24 mouse cellular contexts compared by ENCODE assay signal in genomic region chr5:99584266-99584665, GRCm38 (mm10).
DNase-seq lines count a peak whose midpoint lies in the region; ATAC-seq and TF ChIP-seq lines count a peak whose summit lies in the region.
"Had no signal": no experiment of that assay in that cellular context is flagged by ENCODE, and none has a peak within 500 bp of the region (broad histone marks: within the 10 kb centered on the region; RNA-seq: fewer than 3 reads in every experiment).

No protein-coding gene starts in this region.

- H3K4me2 ChIP-seq in lung, embryonic 14.5 days, result no peak overlapping the region
- H3K4me2 ChIP-seq: forebrain, embryonic 13.5 days; heart, embryonic 12.5 days; liver, embryonic 12.5 days; midbrain, embryonic 13.5 days; neural tube, embryonic 13.5 days had no signal

- no peak for TF ChIP-seq POLR2A in heart, adult 2 months (IDR thresholded peaks at IDR 0.05; ENCODE audit: insufficient read depth, low read depth, low read length)

- no peak overlapping the region for H3K9ac ChIP-seq in heart, adult 2 months (ENCODE audit: low read depth, low read length)
- no peak overlapping the region for H3K9ac ChIP-seq in lung, embryonic 14.5 days
- H3K9ac ChIP-seq: forebrain, embryonic 13.5 days; heart, embryonic 12.5 days; liver, embryonic 12.5 days; midbrain, embryonic 13.5 days; neural tube, embryonic 13.5 days had no signal

- no peaks in the 10 kb centered on the region for H3K36me3 ChIP-seq in heart, adult 2 months (ENCODE audit: control insufficient read depth, insufficient read depth, low read length)
- H3K36me3 ChIP-seq in lung, embryonic 14.5 days (ENCODE audit: insufficient read depth), result no peaks in the 10 kb centered on the region
- H3K36me3 ChIP-seq: G1E; heart, embryonic 12.5 days; liver, embryonic 12.5 days; midbrain, embryonic 13.5 days; neural tube, embryonic 13.5 days had no signal

- intact Hi-C loops in heart, postnatal 10 days (cut with DNase I), result no loop called here
- intact Hi-C loops in heart, adult 2 months (cut with DNase I), result loop anchor here (10.0 kb wide), 1 partner anchor 311 kb away; no protein-coding TSS in a partner anchor

- H3K4me1 ChIP-seq in heart, adult 2 months (ENCODE audit: control insufficient read depth, insufficient read depth, low read length), result peaks cover 2% of the 10 kb centered on the region
- H3K4me1 ChIP-seq in lung, embryonic 14.5 days (ENCODE audit: insufficient read depth), result 0 out of 2 replicates have a peak, but pooled peaks cover 5% of the 10 kb centered on the region
- H3K4me1 ChIP-seq: liver, embryonic 12.5 days had no signal

- WGBS in heart, adult 2 months, result 77% methylated on average over 9 of the region's 9 CpGs
- WGBS in lung, embryonic 14.5 days, result 64% methylated on average over 9 of the region's 9 CpGs

- ATAC-seq in lung, embryonic 14.5 days (ENCODE audit: insufficient read depth), result no peak
- ATAC-seq: forebrain, embryonic 13.5 days; hindbrain, embryonic 16.5 days; intestine, embryonic 16.5 days; liver, embryonic 12.5 days; midbrain, embryonic 13.5 days had no signal

- no peak for TF ChIP-seq EP300 in heart, adult 2 months (IDR thresholded peaks at IDR 0.05; ENCODE audit: insufficient read depth, low read depth, low read length)

- H3K79me2 ChIP-seq in heart, adult 2 months (replicated peaks; ENCODE audit: control insufficient read depth, insufficient read depth, low read length), result no peaks in the 10 kb centered on the region

- no peak overlapping the region for H3K27ac ChIP-seq in heart, adult 2 months
- no peak overlapping the region for H3K27ac ChIP-seq in lung, embryonic 14.5 days (ENCODE audit: low read depth)
- H3K27ac ChIP-seq: forebrain, embryonic 13.5 days; liver, embryonic 12.5 days; midbrain, embryonic 13.5 days; neural tube, embryonic 13.5 days had no signal

- H3K27me3 ChIP-seq in heart, adult 2 months (ENCODE audit: control insufficient read depth, insufficient read depth, low read length), result no peaks in the 10 kb centered on the region
- no peaks in the 10 kb centered on the region for H3K27me3 ChIP-seq in lung, embryonic 14.5 days (ENCODE audit: insufficient read depth, low read length)
- H3K27me3 ChIP-seq: heart, embryonic 12.5 days; liver, embryonic 12.5 days; neural tube, embryonic 13.5 days had no signal

- no peak for TF ChIP-seq CTCF in heart, adult 2 months (IDR thresholded peaks at IDR 0.05)
- no peak for TF ChIP-seq CTCF in lung, embryonic 14.5 days (IDR thresholded peaks at IDR 0.05; ENCODE audit: low read depth)

- DNase-seq in adrenal gland, postnatal 14 days, result peak; percentile 47
- no peak for DNase-seq in adrenal gland, postnatal 4 days (ENCODE audit: low spot score in 2 of 2)
- DNase-seq in heart, postnatal 10 days, result peak; percentile 21 to 46
- DNase-seq in heart, adult 2 months, result no peak
- DNase-seq in lung, embryonic 14.5 days, result peak; percentile 57
- no peak for DNase-seq in lung, postnatal 14 days
- DNase-seq in testis, postnatal 10 days (ENCODE audit: low spot score), result peak; percentile 57
- DNase-seq in layer of hippocampus, postnatal 25 days (ENCODE audit: extremely low spot score in 1 of 2, low spot score in 1 of 2), result no peak
- DNase-seq: cerebellum, adult 11-12 months; cerebellum, postnatal 14 days; gastrocnemius, postnatal 10 days; layer of hippocampus, adult 9-11 months; lung, adult 2 months; thymus, adult 18-20 months; thymus, postnatal 4 days had no signal

- no peak overlapping the region for H3K4me3 ChIP-seq in heart, adult 2 months
- H3K4me3 ChIP-seq in lung, embryonic 14.5 days (ENCODE audit: low read depth, low read length), result no peak overlapping the region
- H3K4me3 ChIP-seq: erythroblast, embryonic 14.5 days; forebrain, embryonic 13.5 days; heart, embryonic 12.5 days; liver, embryonic 12.5 days; midbrain, embryonic 13.5 days; neural tube, embryonic 13.5 days had no signal

- no peaks in the 10 kb centered on the region for H3K9me3 ChIP-seq in lung, embryonic 14.5 days (ENCODE audit: low read depth, low read length)
- H3K9me3 ChIP-seq: forebrain, embryonic 13.5 days; heart, embryonic 12.5 days; liver, embryonic 12.5 days; midbrain, embryonic 13.5 days; neural tube, embryonic 13.5 days had no signal

Comparison
In these comparisons a context has a peak if more than half of its experiments do, and no peak if none do; other contexts are left out.
1. DNase-seq: peak in adrenal gland, postnatal 14 days (single experiment), heart, postnatal 10 days (2 of 2), lung, embryonic 14.5 days (single experiment) and testis, postnatal 10 days (single experiment); none in adrenal gland, postnatal 4 days (0 of 2), heart, adult 2 months (0 of 2), lung, postnatal 14 days (single experiment) and layer of hippocampus, postnatal 25 days (0 of 2).